Mouse (Mus musculus): ENCODE data around the gene Bag2. TPM values are rescaled to one million over a fixed set of nuclear protein-coding genes. Genes with fewer than 3 reads are reported as not detected.

Gene Bag2
- polyA plus RNA-seq, 1 experiment from 2014 or later = 194 TPM

- no peak for TF ChIP-seq CTCF (IDR thresholded peaks at IDR 0.05)
- ChIA-PET CTCF (interaction anchor here (0.7 kb wide), 1 partner anchor 35 kb away, joined by 4 read pairs; no protein-coding TSS in a partner anchor), POLR2A (no interaction called here)
- in situ Hi-C loops (cut with MboI; ENCODE audit: low pct_unique_long_range_greater_than_20kb) = loop anchor here (25.0 kb wide), 1 partner anchor 1070 kb away; the partner anchor contains the start of genes Fam168b and Plekhb2
- no peaks in the 10 kb centered on the region for H3K27me3 ChIP-seq
- ATAC-seq (no peak), DNase-seq (ENCODE audit: low read depth, low spot score) (no peak)
Observed at GRCm38 (mm10) chr1:33766520-33767508, 9.2 kb upstream of the Bag2 start.

- no peaks in the 10 kb centered on the region for H3K27me3 ChIP-seq
- POLR2A ChIA-PET = no interaction called here
- ATAC-seq (no peak), DNase-seq (ENCODE audit: low read depth, low spot score) (no peak)
- in situ Hi-C loops (cut with MboI; ENCODE audit: low pct_unique_long_range_greater_than_20kb) = loop anchor here (25.0 kb wide), 1 partner anchor 1072 kb away; the partner anchor contains the start of genes Fam168b and Plekhb2
- no peak for TF ChIP-seq CTCF (IDR thresholded peaks at IDR 0.05)
- CTCF ChIA-PET = interaction anchor here (2.5 kb wide), 1 partner anchor 17 kb away, joined by 8 read pairs; no protein-coding TSS in a partner anchor
Observed at GRCm38 (mm10) chr1:33765468-33766080, 8.0 kb upstream of the Bag2 start.

GRCm38 (mm10) chr1:33763826-33764225 lies 6.2 kb upstream of the Bag2 start:
- no peak for DNase-seq (ENCODE audit: low read depth, low spot score)
- in situ Hi-C loops (cut with MboI; ENCODE audit: low pct_unique_long_range_greater_than_20kb) = loop anchor here (25.0 kb wide), 1 partner anchor 1073 kb away; the partner anchor contains the start of genes Fam168b and Plekhb2
- ChIA-PET CTCF (interaction anchor here (2.5 kb wide), 1 partner anchor 19 kb away, joined by 8 read pairs; no protein-coding TSS in a partner anchor), POLR2A (no interaction called here)
- no peaks in the 10 kb centered on the region for H3K27me3 ChIP-seq
- ATAC-seq = no peak
- no peak for TF ChIP-seq CTCF (IDR thresholded peaks at IDR 0.05)

GRCm38 (mm10) chr1:33758488-33758887 lies 893 bp upstream of the Bag2 start:
- CTCF ChIA-PET = interaction anchor here (1.3 to 1.5 kb wide), 2 partner anchors 12 to 16 kb away, joined by 3 to 6 read pairs; no protein-coding TSS in a partner anchor
- DNase-seq (ENCODE audit: low read depth, low spot score) (no peak), ATAC-seq (no peak)
- in situ Hi-C loops (cut with MboI; ENCODE audit: low pct_unique_long_range_greater_than_20kb) = loop anchor here (25.0 kb wide), 1 partner anchor 1079 kb away; the partner anchor contains the start of genes Fam168b and Plekhb2
- no peaks in the 10 kb centered on the region for H3K27me3 ChIP-seq
- no peak for TF ChIP-seq CTCF (IDR thresholded peaks at IDR 0.05)
- POLR2A ChIA-PET = interaction anchor here (0.6 to 1.0 kb wide), 2 partner anchors 11 to 429 kb away, joined by 3 read pairs; no protein-coding TSS in a partner anchor

- H3K27me3 ChIP-seq = no peaks in the 10 kb centered on the region
- no peak for TF ChIP-seq CTCF (IDR thresholded peaks at IDR 0.05)
- in situ Hi-C loops (cut with MboI; ENCODE audit: low pct_unique_long_range_greater_than_20kb) = loop anchor here (25.0 kb wide), 1 partner anchor 1080 kb away; the partner anchor contains the start of genes Fam168b and Plekhb2
- ATAC-seq (peak; percentile 0), DNase-seq (ENCODE audit: low read depth, low spot score) (no peak)
- ChIA-PET CTCF (no interaction called here), POLR2A (no interaction called here)
Observed at GRCm38 (mm10) chr1:33757033-33757413, 572 bp downstream of the Bag2 start.

- DNase-seq (ENCODE audit: low read depth, low spot score) = no peak
- no peaks in the 10 kb centered on the region for H3K27me3 ChIP-seq
- in situ Hi-C loops (cut with MboI; ENCODE audit: low pct_unique_long_range_greater_than_20kb) = loop anchor here (25.0 kb wide), 1 partner anchor 1081 kb away; the partner anchor contains the start of genes Fam168b and Plekhb2
- peak; percentile 74 for ATAC-seq
- TF ChIP-seq CTCF (IDR thresholded peaks at IDR 0.05) = no peak
- ChIA-PET POLR2A (interaction anchor here (0.6 kb wide), 1 partner anchor 49 kb away, joined by 4 read pairs; no protein-coding TSS in a partner anchor), CTCF (interaction anchor here (1.9 kb wide), 1 partner anchor 14 kb away, joined by 9 read pairs; no protein-coding TSS in a partner anchor)
Observed at GRCm38 (mm10) chr1:33756258-33757032, 1.1 kb downstream of the Bag2 start.

GRCm38 (mm10) chr1:33755799-33756198 lies 1.8 kb downstream of the Bag2 start:
- in situ Hi-C loops (cut with MboI; ENCODE audit: low pct_unique_long_range_greater_than_20kb) = loop anchor here (25.0 kb wide), 1 partner anchor 1082 kb away; the partner anchor contains the start of genes Fam168b and Plekhb2
- CTCF ChIA-PET = interaction anchor here (1.2 to 1.9 kb wide), 2 partner anchors 13 kb away, joined by 4 to 9 read pairs; no protein-coding TSS in a partner anchor
- no peak for TF ChIP-seq CTCF (IDR thresholded peaks at IDR 0.05)
- DNase-seq (ENCODE audit: low read depth, low spot score) (no peak), ATAC-seq (peak; percentile 1)
- H3K27me3 ChIP-seq = no peaks in the 10 kb centered on the region
- POLR2A ChIA-PET = no interaction called here

GRCm38 (mm10) chr1:33754965-33755735 lies 2.4 kb downstream of the Bag2 start:
- POLR2A ChIA-PET = no interaction called here
- TF ChIP-seq CTCF (IDR thresholded peaks at IDR 0.05) = no peak
- no peak for ATAC-seq
- no peak for DNase-seq (ENCODE audit: low read depth, low spot score)
- CTCF ChIA-PET = interaction anchor here (1.2 to 1.9 kb wide), 2 partner anchors 13 kb away, joined by 4 to 9 read pairs; no protein-coding TSS in a partner anchor
- H3K27me3 ChIP-seq = no peaks in the 10 kb centered on the region
- in situ Hi-C loops (cut with MboI; ENCODE audit: low pct_unique_long_range_greater_than_20kb) = loop anchor here (25.0 kb wide), 1 partner anchor 1082 kb away; the partner anchor contains the start of genes Fam168b and Plekhb2

Data from Patski (cell line).